Mouse (Mus musculus) cerebellum, adult 2 months (tissue): ENCODE data around the gene Klhdc3.

Source experiments
- CTCF ChIP-seq: fragments of 200-500 bp; IDR thresholded peaks from 2 replicates; pipeline ENCODE4 v1.5.1; 2011; ENCODE audit warnings: low read depth, mild to moderate bottlenecking, control low read depth, low read length, moderate library complexity, borderline replicate concordance; ENCODE audit not compliant: insufficient read depth
- POLR2A ChIP-seq: fragments of 200-500 bp; IDR thresholded peaks from 2 replicates; pipeline ENCODE4 v1.6.1; 2011; ENCODE audit warnings: low read length, control low read depth, borderline replicate concordance; ENCODE audit not compliant: insufficient read depth

DNA sequence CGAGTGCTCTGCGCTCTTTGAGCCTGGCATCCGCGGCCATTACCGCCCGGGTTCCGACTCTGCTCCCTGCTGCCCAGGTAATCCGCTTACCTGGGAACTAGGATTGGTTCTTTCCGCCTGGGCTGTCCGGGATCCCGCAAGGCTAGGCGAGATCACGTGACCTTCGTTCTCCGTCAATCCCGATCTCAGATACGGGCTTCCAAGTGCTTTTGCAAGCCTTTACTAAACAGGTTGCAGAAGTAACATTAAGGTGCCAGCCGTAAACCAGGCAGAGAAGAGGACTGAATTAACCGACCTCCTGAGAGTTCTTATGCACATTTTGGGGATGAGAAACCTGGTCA is 34.4 kb downstream of the Klhdc3 start:
- TF ChIP-seq POLR2A (no peak), CTCF (no peak)
